Mouse (Mus musculus) kidney, adult 2 months (tissue): ENCODE measurements around the gene Gm13290.
"Not testable (repeated sequence)": the region's sequence is repeated elsewhere in the genome, so short reads cannot be mapped to it uniquely, and the experiment has no call there.

ENCODE experiments used
- CTCF ChIP-seq: fragments of 200-500 bp; conservative IDR thresholded peaks from 2 replicates; pipeline ENCODE4 v1.5.1; 2011; ENCODE audit warnings: low read depth, mild to moderate bottlenecking, control low read depth, low read length, moderate library complexity, mixed read lengths; ENCODE audit not compliant: insufficient read depth, insufficient read length
- POLR2A ChIP-seq: fragments of 200-500 bp; IDR thresholded peaks from one replicate; pipeline ENCODE4 v1.6.1; 2011; ENCODE audit warnings: low read depth, low read length, control low read depth

DNA sequence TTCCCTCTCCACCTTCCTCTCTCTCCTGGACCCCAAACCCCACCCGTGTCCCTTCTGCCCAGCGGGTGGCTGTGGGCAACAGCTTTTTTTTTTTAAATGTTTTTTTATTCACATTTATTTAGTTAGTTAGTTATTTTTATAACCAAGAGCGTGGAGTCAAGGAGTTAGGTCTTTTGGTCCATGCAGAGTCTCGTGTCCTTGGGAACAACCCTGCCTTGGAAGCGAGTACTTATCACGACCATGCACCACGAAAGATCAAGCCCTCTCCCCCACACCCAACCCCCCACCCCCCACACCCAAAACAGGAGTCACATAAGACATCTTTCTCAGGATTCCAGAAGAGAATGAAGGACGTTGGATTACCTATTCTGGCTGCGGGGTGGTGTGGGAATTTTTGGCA is 11.3 kb upstream of the Gm13290 start:
- not testable (repeated sequence) for TF ChIP-seq CTCF, POLR2A
